Mouse (Mus musculus): Measurements from ENCODE around the gene Glis2. TPM values are rescaled to one million over a fixed set of nuclear protein-coding genes. Genes with fewer than 3 reads are reported as not detected.

Gene Glis2
- total RNA-seq (2021): 10 to 100 TPM; 16.3 to 18.0 TPM
- long read RNA-seq, experiment 1, partial matches to known transcripts: 8 of 10 reads
- long read RNA-seq, experiment 1, other reads (novel, unspliced or antisense): 1 of 10 reads
- long read RNA-seq, experiment 2, partial matches to known transcripts: 3 of 6 reads
- long read RNA-seq, experiment 2, other reads (novel, unspliced or antisense): 0 of 6 reads

GRCm38 (mm10) chr16:4593971-4594813 is at the start of gene Glis2:
TSS of gene Glis2 (plus strand) at chr16:4594713.
- DNase-seq (ENCODE audit: low spot score in 2 of 2): peak in 1 of 2 experiments; percentile 52
- intact Hi-C loops (cut with DNase I): loop anchor here (5.0 kb wide), 1 partner anchor 37 kb away; the partner anchor contains the start of gene Tfap4

- intact Hi-C loops (cut with DNase I): loop anchor here (5.0 kb wide), 1 partner anchor 228 kb away; no protein-coding TSS in a partner anchor
- no peak for DNase-seq (ENCODE audit: low spot score in 2 of 2)
These were observed 49.7 kb upstream of the Glis2 start for GRCm38 (mm10) chr16:4544845-4545244.

GRCm38 (mm10) chr16:4546838-4547237 is 47.7 kb upstream of the Glis2 start:
- intact Hi-C loops (cut with DNase I): no loop called here
- DNase-seq (ENCODE audit: low spot score in 2 of 2): no peak

GRCm38 (mm10) chr16:4547611-4548010 is 46.9 kb upstream of the Glis2 start:
- no peak for DNase-seq (ENCODE audit: low spot score in 2 of 2)
- intact Hi-C loops (cut with DNase I): no loop called here

- DNase-seq (ENCODE audit: low spot score in 2 of 2): no peak
- intact Hi-C loops (cut with DNase I): no loop called here
These were observed 45.4 kb upstream of the Glis2 start for GRCm38 (mm10) chr16:4548953-4549688.

GRCm38 (mm10) chr16:4551056-4551455 is 43.5 kb upstream of the Glis2 start:
- DNase-seq (ENCODE audit: low spot score in 2 of 2): peak; percentile 69 to 71
- intact Hi-C loops (cut with DNase I): loop anchor here (5.0 kb wide), 2 partner anchors 56 to 111 kb away; no protein-coding TSS in a partner anchor

- intact Hi-C loops (cut with DNase I): loop anchor here (5.0 kb wide), 2 partner anchors 55 to 110 kb away; no protein-coding TSS in a partner anchor
- no peak for DNase-seq (ENCODE audit: low spot score in 2 of 2)
These were observed 42.6 kb upstream of the Glis2 start for GRCm38 (mm10) chr16:4551885-4552284.

- intact Hi-C loops (cut with DNase I): loop anchor here (5.0 kb wide), 2 partner anchors 54 to 109 kb away; no protein-coding TSS in a partner anchor
- DNase-seq (ENCODE audit: low spot score in 2 of 2): no peak
These were observed 41.5 kb upstream of the Glis2 start for GRCm38 (mm10) chr16:4552829-4553550.

GRCm38 (mm10) chr16:4555555-4555954 is 39.0 kb upstream of the Glis2 start:
- intact Hi-C loops (cut with DNase I): loop anchor here (5.0 kb wide), 1 partner anchor 37 kb away; the partner anchor contains the start of gene Glis2
- DNase-seq (ENCODE audit: low spot score in 2 of 2): no peak

- DNase-seq (ENCODE audit: low spot score in 2 of 2): no peak
- intact Hi-C loops (cut with DNase I): loop anchor here (5.0 kb wide), 1 partner anchor 35 kb away; the partner anchor contains the start of gene Glis2
These were observed 37.4 kb upstream of the Glis2 start for GRCm38 (mm10) chr16:4557085-4557484.

GRCm38 (mm10) chr16:4557949-4558348 is 36.6 kb upstream of the Glis2 start:
- intact Hi-C loops (cut with DNase I): loop anchor here (5.0 kb wide), 1 partner anchor 34 kb away; the partner anchor contains the start of gene Glis2
- DNase-seq (ENCODE audit: low spot score in 2 of 2): peak; percentile 59 to 61

- intact Hi-C loops (cut with DNase I): loop anchor here (5.0 kb wide), 1 partner anchor 34 kb away; the partner anchor contains the start of gene Glis2
- peak; percentile 91 to 93 for DNase-seq (ENCODE audit: low spot score in 2 of 2)
These were observed 36.0 kb upstream of the Glis2 start for GRCm38 (mm10) chr16:4558384-4558979.

GRCm38 (mm10) chr16:4558980-4559631 is 35.4 kb upstream of the Glis2 start:
- intact Hi-C loops (cut with DNase I): loop anchor here (5.0 kb wide), 1 partner anchor 33 kb away; the partner anchor contains the start of gene Glis2

GRCm38 (mm10) chr16:4559715-4560144 is 34.8 kb upstream of the Glis2 start, which contains the start of gene Tfap4:
TSS of gene Tfap4 (minus strand) at chr16:4559854.
- peak; percentile 82 to 95 for DNase-seq (ENCODE audit: low spot score in 2 of 2)
- intact Hi-C loops (cut with DNase I): loop anchor here (5.0 kb wide), 1 partner anchor 33 kb away; the partner anchor contains the start of gene Glis2

More at GRCm38 (mm10) chr16:4558980-4559631, 35.4 kb upstream of the Glis2 start:
- peak; percentile 66 to 69 for DNase-seq (ENCODE audit: low spot score in 2 of 2)

- peak; percentile 37 for DNase-seq (ENCODE audit: low spot score in 2 of 2)
- intact Hi-C loops (cut with DNase I): no loop called here
These were observed 34.2 kb upstream of the Glis2 start for GRCm38 (mm10) chr16:4560145-4560952.

- DNase-seq (ENCODE audit: low spot score in 2 of 2): peak; percentile 61 to 78
- intact Hi-C loops (cut with DNase I): loop anchor here (2.0 kb wide), 1 partner anchor 39 kb away; no protein-coding TSS in a partner anchor
These were observed 26.6 kb upstream of the Glis2 start for GRCm38 (mm10) chr16:4567912-4568311.

- intact Hi-C loops (cut with DNase I): no loop called here
- DNase-seq (ENCODE audit: low spot score in 2 of 2): no peak
These were observed 23.8 kb upstream of the Glis2 start for GRCm38 (mm10) chr16:4570737-4571136.

Measured in left cerebral cortex, postnatal 14 days (tissue).